Mouse (Mus musculus) heart, postnatal 0 days (tissue): ENCODE results near the gene Clmp. TPM values are rescaled to one million over a fixed set of nuclear protein-coding genes. Genes with fewer than 3 reads are reported as not detected.
"Not testable (repeated sequence)": the region's sequence is repeated elsewhere in the genome, so short reads cannot be mapped to it uniquely, and the experiment has no call there.

Experiments used
- ATAC-seq: fragments of 200-750 bp; cut with Nextera tagmentation; 2 replicates; pipeline ENCODE4 v1.8.0; 2017; ENCODE audit warnings: low read depth, moderate number of reproducible peaks, moderate library complexity; ENCODE audit not compliant: insufficient read depth
- DNase-seq: peaks from one replicate; pipeline ENCODE4 v3.0.0-alpha.2; 2016; ENCODE audit warnings: low spot score
- H3K27ac ChIP-seq: fragments of 300-500 bp; sonication (generic); 2 replicates; pipeline ENCODE4 v1.5.1; 2014; ENCODE audit warnings: low read depth, mild to moderate bottlenecking
- H3K27me3 ChIP-seq: fragments of 300-500 bp; sonication (generic); 2 replicates; pipeline ENCODE4 v1.6.1; 2014; ENCODE audit warnings: low read length, mixed read lengths; ENCODE audit not compliant: control insufficient read depth, insufficient read depth
- H3K36me3 ChIP-seq: fragments of 300-500 bp; sonication (generic); replicated peaks from 2 replicates; pipeline ENCODE4 v1.6.1; 2014; ENCODE audit warnings: low read length, mixed read lengths; ENCODE audit not compliant: control insufficient read depth, insufficient read depth
- H3K4me1 ChIP-seq: fragments of 300-500 bp; sonication (generic); 2 replicates; pipeline ENCODE4 v1.6.1; 2014; ENCODE audit warnings: antibody characterized with exemption; ENCODE audit not compliant: control insufficient read depth, insufficient read depth
- H3K4me2 ChIP-seq: fragments of 300-500 bp; sonication (generic); 2 replicates; pipeline ENCODE4 v1.6.1; 2014; ENCODE audit warnings: low read depth, mild to moderate bottlenecking, low read length, moderate library complexity
- H3K4me3 ChIP-seq: fragments of 300-500 bp; sonication (generic); 2 replicates; pipeline ENCODE4 v1.5.1; 2014; ENCODE audit warnings: low read depth, low read length
- H3K9ac ChIP-seq: fragments of 300-500 bp; sonication (generic); replicated peaks from 2 replicates; pipeline ENCODE4 v1.6.1; 2014; ENCODE audit warnings: low read depth, low read length, mixed read lengths
- H3K9me3 ChIP-seq: fragments of 300-500 bp; sonication (generic); replicated peaks from 2 replicates; pipeline ENCODE4 v1.6.1; 2016; ENCODE audit warnings: low read length; ENCODE audit not compliant: control insufficient read depth
- CTCF ChIP-seq: IDR thresholded peaks from 2 replicates; pipeline ENCODE4 v1.5.1; 2016; ENCODE audit warnings: antibody characterized with exemption, control low read depth, low read depth
- EP300 ChIP-seq: IDR thresholded peaks from 2 replicates; pipeline ENCODE4 v1.6.1; 2016; ENCODE audit warnings: antibody characterized with exemption, low read depth
- WGBS: fragments of 180-500 bp; shearing (Covaris S2); extraction: QIAGEN DNeasy Blood & Tissue Kit; methylation state at CpG from one replicate; pipeline ENCODE4 v1.1.7; 2014; 5-methylcytosine and 5-hydroxymethylcytosine counted together
- polyA plus RNA-seq: library from polyadenylated mRNA; unstranded; fragments of >200 nt; fragmentation: Nextera tagmentation; extraction: Ambion mirVana; gene quantifications from 2 replicates; pipeline ENCODE4 v1.2.1, GENCODE M21; 2015
- total RNA-seq: library from RNA; depleted of rRNA; stranded (reverse); fragments of >200 nt; gene quantifications from 2 replicates; pipeline ENCODE4 v1.2.3, GENCODE M21; 2014; ENCODE audit warnings: low replicate concordance

Clmp gene
- total and polyA plus RNA-seq, 2 experiments from 2014 or later = 2.5 to 4.7 TPM

DNA sequence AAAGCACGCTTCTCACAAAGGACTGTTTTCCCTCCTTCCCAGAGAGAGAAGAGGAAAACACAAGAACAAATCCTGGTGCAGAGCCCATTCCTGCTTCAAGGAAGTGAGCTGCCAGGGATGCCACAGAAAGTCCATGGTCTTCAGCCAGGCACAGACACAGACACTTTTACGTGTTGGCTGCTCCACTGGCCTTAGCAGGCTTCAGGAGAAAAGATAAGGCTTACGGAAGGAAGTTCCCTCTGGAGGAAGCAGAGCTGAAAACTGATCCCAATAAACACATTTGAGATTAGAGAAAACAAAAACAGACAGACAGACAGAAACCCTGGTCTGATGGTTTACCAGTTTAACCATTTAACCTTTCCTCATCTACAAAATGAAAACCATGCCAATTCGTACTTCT is 110.3 kb downstream of the Clmp start:
- DNase-seq (no peak), ATAC-seq (no peak)
- no peak overlapping the region for H3K4me2 ChIP-seq
- H3K27ac ChIP-seq = peak overlapping the region; percentile 31
- no peaks in the 10 kb centered on the region for H3K9me3 ChIP-seq
- peaks cover 15% of the 10 kb centered on the region for H3K4me1 ChIP-seq
- no peaks in the 10 kb centered on the region for H3K27me3 ChIP-seq
- 29% methylated on average over 4 of the region's 4 CpGs for WGBS
- H3K4me3 ChIP-seq = no peak overlapping the region
- no peaks in the 10 kb centered on the region for H3K36me3 ChIP-seq
- H3K9ac ChIP-seq = no peak overlapping the region; the same call in 1 of the 2 replicates
- TF ChIP-seq CTCF (no peak), EP300 (no peak)

- Histone ChIP-seq H3K4me2 (no peak overlapping the region), H3K4me3 (no peak overlapping the region), H3K9ac (no peak overlapping the region), H3K36me3 (peaks cover 12% of the 10 kb centered on the region), H3K27ac (peak overlapping the region; percentile 100), H3K9me3 (no peaks in the 10 kb centered on the region), H3K27me3 (no peaks in the 10 kb centered on the region), H3K4me1 (peaks cover 15% of the 10 kb centered on the region)
- no peak for TF ChIP-seq CTCF
- DNase-seq (no peak), ATAC-seq (no peak)
- WGBS = 68% methylated on average over 9 of the region's 9 CpGs
Observed at GRCm38 (mm10) chr9:40798247-40798960, 112.6 kb downstream of the Clmp start.

DNA sequence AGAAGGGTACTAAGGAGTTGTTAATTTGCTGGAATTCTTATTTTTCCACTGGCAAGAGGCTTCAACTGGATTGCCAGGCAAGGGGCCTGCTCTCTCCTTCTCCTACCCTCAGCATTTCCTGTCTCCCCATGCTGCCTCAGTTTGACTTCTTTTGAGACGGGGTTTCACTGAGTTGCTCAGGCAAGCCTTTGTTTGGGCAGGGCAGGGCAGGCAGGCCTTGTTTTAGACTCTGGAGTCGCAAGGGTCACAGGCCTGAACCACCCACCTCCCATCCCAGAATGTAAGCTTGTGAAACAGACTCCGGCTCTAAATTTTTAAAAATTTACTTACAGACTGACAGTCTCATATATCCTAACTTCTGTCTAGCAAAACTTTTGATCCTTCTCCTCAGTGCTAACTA is 113.3 kb downstream of the Clmp start:
- Histone ChIP-seq H3K9ac (no peak overlapping the region), H3K36me3 (peaks cover 19% of the 10 kb centered on the region), H3K27ac (peak overlapping the region; percentile 100), H3K4me1 (peaks cover 15% of the 10 kb centered on the region), H3K4me3 (no peak overlapping the region), H3K4me2 (peak overlapping the region; percentile 78), H3K9me3 (no peaks in the 10 kb centered on the region), H3K27me3 (no peaks in the 10 kb centered on the region)
- WGBS = 69% methylated on average over 3 of the region's 3 CpGs
- TF ChIP-seq EP300 = no peak
- TF ChIP-seq CTCF = no peak
- ATAC-seq (no peak), DNase-seq (no peak)

DNA sequence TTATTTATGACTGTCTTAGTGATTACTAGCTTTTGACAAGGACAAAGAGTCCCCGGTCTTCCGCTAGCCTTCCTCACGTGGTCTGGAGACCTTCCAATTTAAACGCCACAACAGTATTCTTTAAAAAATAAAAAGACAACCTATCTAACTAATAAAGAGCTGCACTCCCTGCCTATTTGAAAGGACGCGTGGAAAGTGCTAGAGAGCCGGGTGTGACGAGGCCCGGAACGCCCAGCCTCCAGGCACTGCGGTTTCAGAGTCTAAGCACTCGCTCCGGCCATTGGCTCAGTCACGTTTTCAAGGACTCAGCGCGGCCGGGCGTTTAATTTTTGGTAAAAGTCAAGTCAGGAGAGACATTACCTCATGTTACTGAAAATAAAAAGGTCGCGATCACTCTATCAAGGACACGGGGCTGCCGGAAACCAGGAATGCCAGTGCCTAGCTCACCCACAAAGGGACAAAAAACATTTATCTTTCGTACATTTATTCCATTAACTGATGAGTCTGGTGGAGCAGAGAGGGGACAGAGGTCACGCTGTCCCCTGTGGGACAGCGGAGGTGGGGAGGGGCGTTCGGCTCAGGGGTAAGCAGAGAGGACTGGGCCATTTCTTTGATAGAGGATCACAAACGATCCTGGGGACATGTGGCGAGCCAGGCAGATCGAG is 114.2 kb downstream of the Clmp start:
- Histone ChIP-seq H3K27ac (peak overlapping the region; percentile 100), H3K4me2 (peak overlapping the region; percentile 78), H3K9me3 (no peaks in the 10 kb centered on the region), H3K4me1 (peaks cover 15% of the 10 kb centered on the region), H3K9ac (peak overlapping the region; percentile 92), H3K36me3 (peaks cover 27% of the 10 kb centered on the region), H3K27me3 (no peaks in the 10 kb centered on the region), H3K4me3 (peak overlapping the region; percentile 59)
- WGBS = under 1% methylated on average over 30 of the region's 30 CpGs
- no peak for TF ChIP-seq CTCF
- TF ChIP-seq EP300 = no peak
- DNase-seq = peak; percentile 93
- peak; percentile 19 for ATAC-seq

GRCm38 (mm10) chr9:40800675-40801612 is 115.2 kb downstream of the Clmp start, which contains the start of gene Hspa8:
Gene Hspa8 (plus strand): TSS chr9:40800984.
- peak within 1 kb of the TSS; percentile 97 for H3K9ac ChIP-seq
- H3K27me3 ChIP-seq = no peaks in the 10 kb centered on the region
- TF ChIP-seq EP300 = peak; percentile 46
- 0 out of 2 replicates have a peak, but pooled peaks have one; percentile 21 for TF ChIP-seq CTCF
- WGBS = under 1% methylated on average over 82 of the region's 83 CpGs
- peaks cover 12% of the 10 kb centered on the region for H3K4me1 ChIP-seq
- H3K4me2 ChIP-seq = peak within 1 kb of the TSS; percentile 88
- no peaks in the 10 kb centered on the region for H3K9me3 ChIP-seq
- DNase-seq (peak; percentile 100), ATAC-seq (peak; percentile 93)
- peaks cover 37% of the 10 kb centered on the region for H3K36me3 ChIP-seq
- peak within 1 kb of the TSS; percentile 95 for H3K4me3 ChIP-seq
- H3K27ac ChIP-seq = peak within 1 kb of the TSS; percentile 100

GRCm38 (mm10) chr9:40801614-40802532 is 116.1 kb downstream of the Clmp start:
- Histone ChIP-seq H3K27ac (peak overlapping the region; percentile 96), H3K36me3 (peaks cover 46% of the 10 kb centered on the region), H3K4me3 (peak overlapping the region; percentile 95), H3K4me2 (peak overlapping the region; percentile 88), H3K9ac (peak overlapping the region; percentile 97), H3K4me1 (peaks cover 18% of the 10 kb centered on the region)
- not testable (repeated sequence) for DNase-seq, H3K9me3 ChIP-seq, H3K27me3 ChIP-seq, ATAC-seq
- WGBS = 0% methylated on average over 28 of the region's 28 CpGs

- Histone ChIP-seq H3K4me1 (peaks cover 21% of the 10 kb centered on the region), H3K36me3 (peaks cover 46% of the 10 kb centered on the region), H3K9ac (0 out of 2 replicates have a peak overlapping the region, but pooled peaks have one; percentile 97), H3K4me2 (peak overlapping the region; percentile 88), H3K4me3 (peak overlapping the region; percentile 95)
- WGBS = 2% methylated on average over 8 of the region's 8 CpGs
- not testable (repeated sequence) for ATAC-seq, H3K27me3 ChIP-seq, H3K9me3 ChIP-seq, DNase-seq, H3K27ac ChIP-seq
Observed at GRCm38 (mm10) chr9:40802533-40802875, 116.7 kb downstream of the Clmp start.
